Mouse (Mus musculus): ENCODE measurements around the gene Ptprg.

The Ptprg gene

DNA sequence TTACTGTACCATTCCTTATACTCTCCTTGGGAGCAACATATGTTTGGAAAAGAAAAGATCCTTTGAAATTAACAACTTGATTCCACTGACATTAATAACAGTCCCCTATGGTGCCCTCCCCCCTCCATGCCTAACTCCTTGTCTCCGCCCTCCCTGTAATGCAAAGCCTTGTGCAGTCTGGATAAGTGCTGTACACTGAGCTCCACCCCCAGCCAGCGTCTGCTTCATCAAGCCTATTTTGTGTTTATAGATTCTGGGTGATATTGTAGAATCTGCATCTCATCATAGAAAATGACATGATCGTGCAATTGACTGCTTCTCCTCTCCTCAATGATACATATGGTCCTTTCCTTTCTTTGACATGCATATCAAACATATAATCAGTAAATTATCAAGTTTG is 337.6 kb downstream of the Ptprg start:
- Histone ChIP-seq H3K4me3 (replicated peaks; ENCODE audit: low read length) (no peak overlapping the region), H3K36me3 (ENCODE audit: insufficient read depth, low read length) (no peaks in the 10 kb centered on the region), H3K4me1 (replicated peaks; ENCODE audit: low read depth, low read length) (no peaks in the 10 kb centered on the region; the same call in 1 of the 2 replicates), H3K9me3 (ENCODE audit: low read length) (no peaks in the 10 kb centered on the region), H3K27me3 (ENCODE audit: insufficient read depth, low read length) (no peaks in the 10 kb centered on the region)
- TF ChIP-seq CTCF (conservative IDR thresholded peaks at IDR 0.05; ENCODE audit: low read length) (no peak), POU5F1 (IDR thresholded peaks at IDR 0.05; ENCODE audit: borderline replicate concordance, low read length) (no peak), NANOG (IDR thresholded peaks at IDR 0.05; ENCODE audit: borderline replicate concordance, low read length) (no peak)

DNA sequence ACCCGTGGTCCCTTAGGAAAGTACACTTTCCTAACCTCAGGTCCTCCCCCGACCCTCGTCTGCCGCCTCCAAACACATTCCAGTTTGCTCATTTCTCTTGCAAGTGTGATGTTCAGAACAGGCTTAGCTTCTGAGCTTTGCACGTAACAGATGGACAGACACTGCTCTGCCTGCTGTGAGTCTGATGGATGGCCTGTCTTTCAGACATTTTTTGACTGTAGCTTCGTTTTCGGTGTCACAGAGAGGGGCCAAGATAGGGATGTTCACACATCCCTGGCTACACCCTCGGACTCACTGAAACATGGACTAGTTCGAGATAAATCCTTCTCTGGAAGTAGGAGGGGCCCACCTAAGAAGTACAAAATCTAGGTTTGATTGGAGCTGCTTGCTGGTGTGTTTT is 339.3 kb downstream of the Ptprg start:
- Histone ChIP-seq H3K9me3 (ENCODE audit: low read length) (no peaks in the 10 kb centered on the region), H3K27me3 (ENCODE audit: insufficient read depth, low read length) (no peaks in the 10 kb centered on the region), H3K4me1 (replicated peaks; ENCODE audit: low read depth, low read length) (no peaks in the 10 kb centered on the region; the same call in 1 of the 2 replicates), H3K4me3 (replicated peaks; ENCODE audit: low read length) (no peak overlapping the region), H3K36me3 (ENCODE audit: insufficient read depth, low read length) (no peaks in the 10 kb centered on the region)
- TF ChIP-seq CTCF (conservative IDR thresholded peaks at IDR 0.05; ENCODE audit: low read length): no peak
- TF ChIP-seq POU5F1 (IDR thresholded peaks at IDR 0.05; ENCODE audit: borderline replicate concordance, low read length): no peak
- no peak for TF ChIP-seq NANOG (IDR thresholded peaks at IDR 0.05; ENCODE audit: borderline replicate concordance, low read length)

DNA sequence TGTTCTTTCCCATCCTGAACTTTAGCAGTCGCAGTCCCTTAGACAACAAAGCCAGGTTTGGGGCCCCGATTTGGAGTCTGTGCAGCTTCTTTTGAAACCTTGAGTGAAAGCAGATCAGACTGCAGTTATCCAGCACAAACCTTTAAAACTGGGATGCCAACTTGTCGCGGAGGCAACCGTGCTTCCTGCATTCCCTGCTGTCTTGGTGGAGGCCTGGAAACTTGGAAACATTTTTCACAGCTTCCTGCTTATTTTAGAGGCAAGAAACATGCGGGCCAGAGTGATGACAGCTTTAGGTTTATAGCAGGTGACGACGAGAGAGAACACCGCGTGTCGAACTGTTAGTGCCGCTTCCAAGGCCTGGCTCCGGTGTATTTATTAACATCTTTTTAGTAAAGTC is 342.2 kb downstream of the Ptprg start:
- TF ChIP-seq CTCF (conservative IDR thresholded peaks at IDR 0.05; ENCODE audit: low read length): no peak
- TF ChIP-seq NANOG (IDR thresholded peaks at IDR 0.05; ENCODE audit: borderline replicate concordance, low read length): no peak
- TF ChIP-seq POU5F1 (IDR thresholded peaks at IDR 0.05; ENCODE audit: borderline replicate concordance, low read length): no peak
- H3K4me3 ChIP-seq (replicated peaks; ENCODE audit: low read length): no peak overlapping the region
- H3K27me3 ChIP-seq (ENCODE audit: insufficient read depth, low read length): no peaks in the 10 kb centered on the region
- peaks cover 16% of the 10 kb centered on the region for H3K4me1 ChIP-seq (replicated peaks; ENCODE audit: low read depth, low read length)
- H3K9me3 ChIP-seq (ENCODE audit: low read length): no peaks in the 10 kb centered on the region
- H3K36me3 ChIP-seq (ENCODE audit: insufficient read depth, low read length): no peaks in the 10 kb centered on the region

DNA sequence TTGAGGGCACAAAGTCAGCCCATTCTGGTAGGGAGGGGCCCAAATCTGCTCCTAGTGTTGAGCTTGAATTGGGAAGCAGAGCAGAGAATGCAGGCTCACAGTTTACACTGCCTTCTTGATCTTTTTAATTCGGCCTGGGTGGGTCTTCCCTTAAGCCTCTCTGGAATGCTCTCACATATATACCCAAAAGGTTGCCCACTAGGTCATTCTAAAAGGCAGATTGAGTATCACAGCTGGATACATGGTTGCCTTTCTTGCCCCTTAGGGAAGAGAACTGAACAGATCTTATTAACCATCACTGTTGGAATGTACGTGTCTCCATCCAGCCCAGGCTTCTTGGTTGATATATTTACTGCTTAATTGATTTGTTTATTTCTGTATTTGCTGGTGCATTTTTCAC is 349.5 kb downstream of the Ptprg start:
- H3K36me3 ChIP-seq (ENCODE audit: insufficient read depth, low read length): no peaks in the 10 kb centered on the region
- no peaks in the 10 kb centered on the region for H3K9me3 ChIP-seq (ENCODE audit: low read length)
- TF ChIP-seq POU5F1 (IDR thresholded peaks at IDR 0.05; ENCODE audit: borderline replicate concordance, low read length): no peak
- TF ChIP-seq NANOG (IDR thresholded peaks at IDR 0.05; ENCODE audit: borderline replicate concordance, low read length): peak; percentile 82
- peaks cover 76% of the 10 kb centered on the region for H3K4me1 ChIP-seq (replicated peaks; ENCODE audit: low read depth, low read length)
- no peak overlapping the region; the same call in 1 of the 2 replicates for H3K4me3 ChIP-seq (replicated peaks; ENCODE audit: low read length)
- H3K27me3 ChIP-seq (ENCODE audit: insufficient read depth, low read length): no peaks in the 10 kb centered on the region

DNA sequence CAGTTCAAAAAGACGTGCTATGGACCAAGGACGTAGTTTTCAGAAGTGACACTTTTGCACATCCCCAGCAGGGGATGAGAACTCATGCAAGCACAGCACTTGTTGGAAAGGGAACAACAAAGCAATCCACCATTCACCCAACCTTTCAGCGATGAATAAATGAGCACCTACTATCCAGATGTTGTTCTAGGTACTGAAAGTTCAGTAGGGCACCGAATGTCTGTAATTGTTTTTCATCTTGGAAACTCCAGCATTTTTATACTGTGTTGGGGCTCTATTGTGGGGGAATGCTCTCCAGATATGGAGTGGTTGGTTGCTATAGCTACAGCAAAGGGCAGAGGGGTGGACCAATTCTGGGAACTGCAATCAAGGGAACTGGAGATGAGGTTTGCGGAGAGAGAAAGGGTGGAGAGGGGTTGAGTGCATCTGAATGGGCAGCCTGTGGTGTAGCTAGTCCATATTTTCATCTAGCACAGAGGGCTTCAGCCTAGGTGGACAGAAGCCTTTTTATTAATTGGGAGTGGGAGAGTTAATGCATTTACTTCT is 352.9 kb downstream of the Ptprg start:
- no peak for TF ChIP-seq CTCF (conservative IDR thresholded peaks at IDR 0.05; ENCODE audit: low read length)
- peak; percentile 84; the same call in 1 of the 2 replicates for TF ChIP-seq NANOG (IDR thresholded peaks at IDR 0.05; ENCODE audit: borderline replicate concordance, low read length)
- Histone ChIP-seq H3K27me3 (ENCODE audit: insufficient read depth, low read length) (no peaks in the 10 kb centered on the region), H3K9me3 (ENCODE audit: low read length) (peaks cover 9% of the 10 kb centered on the region; the same call in 1 of the 2 replicates), H3K36me3 (ENCODE audit: insufficient read depth, low read length) (no peaks in the 10 kb centered on the region), H3K4me3 (replicated peaks; ENCODE audit: low read length) (no peak overlapping the region), H3K4me1 (replicated peaks; ENCODE audit: low read depth, low read length) (peaks cover 59% of the 10 kb centered on the region)

DNA sequence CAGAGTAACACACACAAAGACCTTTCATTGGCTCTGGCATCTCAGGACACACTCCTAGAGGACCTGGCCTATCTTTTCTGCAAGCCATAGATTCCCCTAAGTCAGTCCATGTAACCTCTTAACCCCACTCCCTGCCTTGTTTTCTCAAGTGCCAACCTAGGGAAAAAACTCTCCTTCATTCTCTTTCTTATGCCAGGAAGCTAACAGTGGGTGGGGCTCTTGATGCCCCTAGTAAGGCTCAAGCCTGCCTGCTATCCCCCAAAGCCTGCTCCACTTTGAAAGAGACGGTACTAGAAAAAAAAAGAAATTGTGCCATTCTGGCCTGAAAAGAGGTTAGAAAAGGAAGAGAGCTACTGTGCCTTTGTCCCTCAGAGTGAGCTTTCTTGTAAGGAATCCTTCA is 358.9 kb downstream of the Ptprg start:
- H3K4me1 ChIP-seq (replicated peaks; ENCODE audit: low read depth, low read length): peaks cover 34% of the 10 kb centered on the region
- H3K9me3 ChIP-seq (ENCODE audit: low read length): peaks cover 9% of the 10 kb centered on the region; the same call in 1 of the 2 replicates
- H3K4me3 ChIP-seq (replicated peaks; ENCODE audit: low read length): no peak overlapping the region
- no peaks in the 10 kb centered on the region for H3K36me3 ChIP-seq (ENCODE audit: insufficient read depth, low read length)
- TF ChIP-seq POU5F1 (IDR thresholded peaks at IDR 0.05; ENCODE audit: borderline replicate concordance, low read length): peak; percentile 68; the same call in 1 of the 2 replicates
- no peak for TF ChIP-seq NANOG (IDR thresholded peaks at IDR 0.05; ENCODE audit: borderline replicate concordance, low read length)
- no peak for TF ChIP-seq CTCF (conservative IDR thresholded peaks at IDR 0.05; ENCODE audit: low read length)
- no peaks in the 10 kb centered on the region for H3K27me3 ChIP-seq (ENCODE audit: insufficient read depth, low read length)

DNA sequence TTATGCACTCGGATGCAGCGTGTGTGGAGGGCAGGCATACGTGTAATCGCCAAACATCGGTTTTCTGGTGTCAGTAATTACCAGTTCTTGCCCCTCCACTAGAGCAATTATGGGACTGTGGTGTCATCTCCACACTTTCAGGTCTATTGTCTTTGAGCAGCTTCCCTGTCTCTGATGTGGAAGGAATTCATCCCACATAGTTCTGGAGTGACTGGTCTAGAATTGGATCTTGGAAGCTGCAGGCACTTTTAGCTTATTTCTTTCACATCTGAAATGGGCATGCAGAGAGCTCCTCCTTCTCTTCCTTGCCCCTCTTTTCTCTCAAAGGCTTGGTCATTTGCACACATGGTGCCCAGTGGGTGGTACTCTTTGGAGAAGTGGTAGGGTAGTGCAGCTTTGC is 363.9 kb downstream of the Ptprg start:
- Histone ChIP-seq H3K4me1 (replicated peaks; ENCODE audit: low read depth, low read length) (peaks cover 12% of the 10 kb centered on the region), H3K36me3 (ENCODE audit: insufficient read depth, low read length) (peaks cover 7% of the 10 kb centered on the region; the same call in 1 of the 2 replicates)
- no peak for TF ChIP-seq NANOG (IDR thresholded peaks at IDR 0.05; ENCODE audit: borderline replicate concordance, low read length)
- no peak for TF ChIP-seq POU5F1 (IDR thresholded peaks at IDR 0.05; ENCODE audit: borderline replicate concordance, low read length)
- no peak for TF ChIP-seq CTCF (conservative IDR thresholded peaks at IDR 0.05; ENCODE audit: low read length)

DNA sequence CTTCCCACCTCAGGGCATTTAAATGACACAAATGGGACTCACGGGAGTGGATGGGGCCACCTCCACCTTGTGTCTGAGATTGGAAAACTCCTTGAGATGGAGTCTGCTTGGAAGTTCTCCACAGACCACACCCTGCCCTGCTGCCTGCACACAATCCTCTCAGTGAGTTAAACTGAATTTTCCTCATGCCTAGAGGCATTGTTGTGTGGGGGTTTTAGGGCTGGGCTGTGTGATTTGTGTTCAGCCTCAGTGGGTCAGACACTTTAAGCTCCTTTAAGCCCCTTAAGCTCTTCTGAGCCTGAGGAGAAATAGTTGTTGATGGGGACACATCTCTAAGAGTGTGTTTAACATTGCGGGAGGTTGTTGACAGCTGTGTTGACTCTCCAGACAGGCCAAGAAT is 375.2 kb downstream of the Ptprg start:
- Histone ChIP-seq H3K9me3 (ENCODE audit: low read length) (no peaks in the 10 kb centered on the region), H3K27me3 (ENCODE audit: insufficient read depth, low read length) (no peaks in the 10 kb centered on the region), H3K4me3 (replicated peaks; ENCODE audit: low read length) (no peak overlapping the region), H3K4me1 (replicated peaks; ENCODE audit: low read depth, low read length) (peaks cover 18% of the 10 kb centered on the region), H3K36me3 (ENCODE audit: insufficient read depth, low read length) (no peaks in the 10 kb centered on the region)
- TF ChIP-seq POU5F1 (IDR thresholded peaks at IDR 0.05; ENCODE audit: borderline replicate concordance, low read length) (no peak), CTCF (conservative IDR thresholded peaks at IDR 0.05; ENCODE audit: low read length) (no peak), NANOG (IDR thresholded peaks at IDR 0.05; ENCODE audit: borderline replicate concordance, low read length) (no peak)

More for the DNA sequence above, 363.9 kb downstream of the Ptprg start:
- Histone ChIP-seq H3K9me3 (ENCODE audit: low read length) (peaks cover 7% of the 10 kb centered on the region), H3K27me3 (ENCODE audit: insufficient read depth, low read length) (no peaks in the 10 kb centered on the region), H3K4me3 (replicated peaks; ENCODE audit: low read length) (no peak overlapping the region)

DNA sequence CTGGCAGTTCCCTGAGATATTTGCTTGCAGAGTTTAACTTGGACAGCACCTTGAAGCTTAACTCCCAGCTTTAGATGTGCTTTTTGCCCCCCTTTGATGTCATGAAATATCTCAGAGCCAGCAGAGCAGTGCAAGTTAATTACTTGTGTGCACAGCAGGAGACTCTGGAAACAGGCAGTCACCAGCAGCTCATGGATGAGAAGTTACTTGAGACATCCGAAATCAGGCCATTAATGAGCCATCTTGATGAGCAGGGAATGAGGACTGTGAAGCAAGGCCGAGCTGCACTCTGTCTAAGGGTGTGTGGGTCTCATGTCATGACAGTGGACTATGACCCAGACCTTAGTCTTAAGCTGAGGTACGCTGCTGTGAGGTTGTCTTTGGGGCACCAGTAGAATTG is 379.2 kb downstream of the Ptprg start:
- H3K4me1 ChIP-seq (replicated peaks; ENCODE audit: low read depth, low read length): peaks cover 42% of the 10 kb centered on the region
- H3K36me3 ChIP-seq (ENCODE audit: insufficient read depth, low read length): no peaks in the 10 kb centered on the region
- no peak overlapping the region for H3K4me3 ChIP-seq (replicated peaks; ENCODE audit: low read length)
- no peaks in the 10 kb centered on the region for H3K9me3 ChIP-seq (ENCODE audit: low read length)
- no peaks in the 10 kb centered on the region for H3K27me3 ChIP-seq (ENCODE audit: insufficient read depth, low read length)
- TF ChIP-seq POU5F1 (IDR thresholded peaks at IDR 0.05; ENCODE audit: borderline replicate concordance, low read length): no peak
- TF ChIP-seq NANOG (IDR thresholded peaks at IDR 0.05; ENCODE audit: borderline replicate concordance, low read length): no peak
- TF ChIP-seq CTCF (conservative IDR thresholded peaks at IDR 0.05; ENCODE audit: low read length): no peak

Measured in E14TG2a.4 (cell line).